Mouse (Mus musculus) liver, embryonic 14.5 days (tissue): ENCODE data around the gene Klk1b4.
"Not testable (repeated sequence)": the region's sequence is repeated elsewhere in the genome, so short reads cannot be mapped to it uniquely, and the experiment has no call there.

Source experiments
- CTCF ChIP-seq: IDR thresholded peaks from 2 replicates; pipeline ENCODE4 v1.5.1; 2016; ENCODE audit warnings: antibody characterized with exemption, low read depth, control low read depth
- EP300 ChIP-seq: IDR thresholded peaks from 2 replicates; pipeline ENCODE4 v1.6.1; 2016; ENCODE audit warnings: antibody characterized with exemption, low read depth

- TF ChIP-seq CTCF, EP300: not testable (repeated sequence)
Measured at GRCm38 (mm10) chr7:44222335-44222734, 15.1 kb downstream of the Klk1b4 start.
